Mouse (Mus musculus): ENCODE results near the gene Trpc3.

GRCm38 (mm10) chr3:36635449-36635848, 54.5 kb downstream of the Trpc3 start:
- TF ChIP-seq POLR2A (IDR thresholded peaks at IDR 0.05; ENCODE audit: borderline replicate concordance, extremely low read depth, low read depth, low read length) (no peak), CTCF (IDR thresholded peaks at IDR 0.05; ENCODE audit: insufficient read depth, low read length) (peak; percentile 59)

All from lung, adult 2 months (tissue).